ENCODE assay signal across 14 mouse cellular contexts in the genomic region with DNA sequence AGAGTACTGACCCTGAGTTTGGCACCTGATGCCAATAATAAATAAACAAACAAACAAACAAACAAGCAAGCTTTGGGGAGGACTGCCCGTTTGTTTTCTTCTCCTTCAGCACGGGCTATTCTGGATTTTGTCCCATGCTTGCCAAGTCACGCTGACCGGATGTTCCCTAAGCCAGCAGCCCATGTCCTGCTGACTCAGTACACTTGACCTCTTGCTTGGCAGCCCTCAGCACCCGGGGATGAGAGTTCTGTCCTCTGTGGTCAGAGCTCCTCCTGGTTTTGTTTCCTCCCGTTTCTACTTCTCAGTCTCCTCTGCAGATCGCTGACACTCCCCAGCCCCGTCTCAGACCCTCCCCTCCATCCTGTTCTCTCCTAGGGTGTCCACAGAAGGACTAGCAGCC. TPM values are rescaled to one million over a fixed set of nuclear protein-coding genes. Genes with fewer than 3 reads are reported as not detected.
DNase-seq lines count a peak whose midpoint lies in the region; ATAC-seq and TF ChIP-seq lines count a peak whose summit lies in the region.
"Had no signal": no experiment of that assay in that cellular context is flagged by ENCODE, and none has a peak within 500 bp of the region (broad histone marks: within the 10 kb centered on the region; RNA-seq: fewer than 3 reads in every experiment).

No protein-coding gene starts in this region.

- no peak overlapping the region for H3ac ChIP-seq in myocyte (ENCODE audit: control insufficient read depth, insufficient read length)

- ATAC-seq in liver, embryonic 11.5 days (replicated peaks; ENCODE audit: low FRiP score): no peak
- ATAC-seq: forebrain, embryonic 15.5 days; midbrain, embryonic 13.5 days; Patski had no signal

- H3K4me2 ChIP-seq in liver, embryonic 11.5 days: no peak overlapping the region
- peak overlapping the region; percentile 76 for H3K4me2 ChIP-seq in myocyte (ENCODE audit: low read depth)
- H3K4me2 ChIP-seq: forebrain, embryonic 15.5 days; lung, embryonic 14.5 days; midbrain, embryonic 13.5 days had no signal

- no peak overlapping the region for H3K4me3 ChIP-seq in cerebellum, adult 2 months (replicated peaks; ENCODE audit: insufficient read depth, low read depth, low read length)
- no peak overlapping the region for H3K4me3 ChIP-seq in liver, adult 2 months (ENCODE audit: insufficient read depth, low read depth, low read length)
- no peak overlapping the region for H3K4me3 ChIP-seq in liver, embryonic 11.5 days (ENCODE audit: low read depth, low read length)
- no peak overlapping the region for H3K4me3 ChIP-seq in myocyte
- H3K4me3 ChIP-seq: forebrain, embryonic 15.5 days; hindbrain, embryonic 10.5 days; limb, embryonic 10.5 days; midbrain, embryonic 13.5 days had no signal

- WGBS in cerebellum, adult 2 months: 19% methylated on average over 8 of the region's 8 CpGs
- 17% methylated on average over 8 of the region's 8 CpGs for WGBS in liver, adult 2 months
- WGBS in liver, embryonic 11.5 days: 63% methylated on average over 8 of the region's 8 CpGs

- H3K27ac ChIP-seq in cerebellum, adult 2 months (ENCODE audit: insufficient read depth, low read length): no peak overlapping the region
- H3K27ac ChIP-seq in liver, adult 2 months (replicated peaks; ENCODE audit: insufficient read depth, low read depth, low read length): 0 out of 2 replicates have a peak overlapping the region, but pooled peaks have one; percentile 26
- H3K27ac ChIP-seq in liver, embryonic 11.5 days (ENCODE audit: low read depth, low read length): no peak overlapping the region
- H3K27ac ChIP-seq: forebrain, embryonic 15.5 days; hindbrain, embryonic 10.5 days; limb, embryonic 10.5 days; midbrain, embryonic 13.5 days had no signal

- TF ChIP-seq CTCF in cerebellum, adult 2 months (IDR thresholded peaks at IDR 0.05; ENCODE audit: borderline replicate concordance, insufficient read depth, low read depth, low read length): no peak
- no peak for TF ChIP-seq CTCF in liver, adult 2 months (IDR thresholded peaks at IDR 0.05; ENCODE audit: low read depth, low read length)

- peak; percentile 38 to 61 for DNase-seq in cerebellum, adult 2 months
- no peak for DNase-seq in cerebellum, adult 8-10 months
- DNase-seq in liver, adult 2 months (ENCODE audit: extremely low read depth, low read depth, low spot score): peak; percentile 91
- no peak for DNase-seq in liver, embryonic 11.5 days (ENCODE audit: low spot score)
- peak; percentile 63 to 70 for DNase-seq in gastrocnemius, adult 8-10 months (ENCODE audit: low spot score in 2 of 2)
- DNase-seq in urinary bladder, postnatal 10 days (ENCODE audit: low spot score): no peak
- no peak for DNase-seq in ovary, postnatal 10 days (ENCODE audit: low spot score)
- DNase-seq: lung, embryonic 14.5 days had no signal

- no peaks in the 10 kb centered on the region for H3K9me3 ChIP-seq in liver, embryonic 11.5 days (ENCODE audit: control insufficient read depth, low read length)
- H3K9me3 ChIP-seq: forebrain, embryonic 15.5 days; hindbrain, embryonic 10.5 days; limb, embryonic 10.5 days; midbrain, embryonic 13.5 days had no signal

- H3K9ac ChIP-seq in liver, adult 2 months (ENCODE audit: low read depth, low read length): peak overlapping the region; percentile 38; the same call in 1 of the 2 replicates
- no peak overlapping the region for H3K9ac ChIP-seq in liver, embryonic 11.5 days (ENCODE audit: low read depth, low read length)
- H3K9ac ChIP-seq: forebrain, embryonic 15.5 days; lung, embryonic 14.5 days; midbrain, embryonic 13.5 days had no signal

- H3K27me3 ChIP-seq in cerebellum, adult 2 months (ENCODE audit: control insufficient read depth, insufficient read depth, low read length): no peaks in the 10 kb centered on the region
- no peaks in the 10 kb centered on the region for H3K27me3 ChIP-seq in liver, adult 2 months (ENCODE audit: control insufficient read depth, insufficient read depth, low read length)
- peaks cover 6% of the 10 kb centered on the region for H3K27me3 ChIP-seq in liver, embryonic 11.5 days (replicated peaks; ENCODE audit: control insufficient read depth, insufficient read depth, low read length)
- H3K27me3 ChIP-seq in myocyte (ENCODE audit: control insufficient read depth, insufficient read depth, insufficient read length): no peaks in the 10 kb centered on the region
- H3K27me3 ChIP-seq: forebrain, embryonic 15.5 days; midbrain, embryonic 13.5 days; Patski had no signal

- no peaks in the 10 kb centered on the region for H3K36me3 ChIP-seq in liver, adult 2 months (ENCODE audit: control insufficient read depth, insufficient read depth, low read length)
- no peaks in the 10 kb centered on the region for H3K36me3 ChIP-seq in liver, embryonic 11.5 days (ENCODE audit: control insufficient read depth, insufficient read depth, low read length)
- no peaks in the 10 kb centered on the region for H3K36me3 ChIP-seq in myocyte (ENCODE audit: control insufficient read depth, insufficient read depth)
- H3K36me3 ChIP-seq: forebrain, embryonic 15.5 days; hindbrain, embryonic 10.5 days; limb, embryonic 10.5 days; midbrain, embryonic 13.5 days had no signal

- no peak for TF ChIP-seq POLR2A in cerebellum, adult 2 months (IDR thresholded peaks at IDR 0.05; ENCODE audit: borderline replicate concordance, insufficient read depth, low read length)
- no peak for TF ChIP-seq POLR2A in liver, adult 2 months (IDR thresholded peaks at IDR 0.05; ENCODE audit: extremely low read depth, insufficient read depth, low read length)
- TF ChIP-seq POLR2A in myocyte (IDR thresholded peaks at IDR 0.05; ENCODE audit: insufficient read length, low read depth): no peak

- H3K79me2 ChIP-seq in liver, adult 2 months (ENCODE audit: control insufficient read depth, insufficient read depth, low read length): no peaks in the 10 kb centered on the region
- H3K79me2 ChIP-seq in myocyte (ENCODE audit: control insufficient read depth, insufficient read depth): no peaks in the 10 kb centered on the region

- peaks cover 14% of the 10 kb centered on the region for H3K4me1 ChIP-seq in cerebellum, adult 2 months (ENCODE audit: control insufficient read depth, insufficient read depth, low read length)
- peaks cover 2% of the 10 kb centered on the region; the same call in 1 of the 2 replicates for H3K4me1 ChIP-seq in liver, adult 2 months (ENCODE audit: control insufficient read depth, insufficient read depth, low read length)
- H3K4me1 ChIP-seq in liver, embryonic 11.5 days (replicated peaks; ENCODE audit: control insufficient read depth, insufficient read depth, low read length): peaks cover 4% of the 10 kb centered on the region; the same call in 1 of the 2 replicates

TF ChIP-seq in myocyte, 11 proteins besides CTCF, POLR2A, EP300 and RAD21:
- TF ChIP-seq MYOD1 (IDR thresholded peaks at IDR 0.05; ENCODE audit: control insufficient read depth in 1 of 3, insufficient read length in 2 of 3, low read depth in 2 of 3) (peak in 1 of 3 experiments; percentile 26), CEBPB (IDR thresholded peaks at IDR 0.05; ENCODE audit: insufficient read depth, poor library complexity, severe bottlenecking) (no peak)
TF ChIP-seq in myocyte: peak in this region for 1.

RNA-seq across cellular contexts. Expression of a gene that starts 24.2 kb away (rescaled TPM):
- polyA plus RNA-seq in cerebellum, adult 2 months (2012; rRNA removed): 48.5 and 72.4 TPM in 2 replicates
- 430 and 630 TPM in 2 replicates for total RNA-seq in liver, adult 2 months (2014; rRNA removed)
- 55.2 and 213 TPM in 2 replicates for polyA plus RNA-seq in liver, adult 2 months (2012; rRNA removed)
- polyA plus RNA-seq in liver, embryonic 11.5 days (2014; fragmentation: Nextera tagmentation; extraction: Ambion mirVana): 51.9 and 61.4 TPM in 2 replicates
- total RNA-seq in gastrocnemius, adult 8-10 months (2022): 10 to 100 TPM; 48.8 to 97.1 (median 69.4) TPM
- polyA plus RNA-seq in myocyte (2012; fragmentation: generic; extraction: Trizol): 69.9 TPM

RNA-seq across cellular contexts. Expression of a gene that starts 41.6 kb away (rescaled TPM):
- 9.9 and 10.6 TPM in 2 replicates for polyA plus RNA-seq in cerebellum, adult 2 months (2012; rRNA removed)
- total RNA-seq in liver, adult 2 months (2014; rRNA removed): 5.1 and 6.9 TPM in 2 replicates
- polyA plus RNA-seq in liver, adult 2 months (2012; rRNA removed): 7.3 and 10.0 TPM in 2 replicates
- polyA plus RNA-seq in liver, embryonic 11.5 days (2014; fragmentation: Nextera tagmentation; extraction: Ambion mirVana): 5.7 and 6.1 TPM in 2 replicates
- 10 to 100 TPM in 2 of 4 experiments, 1 to 10 TPM in 2; 6.9 to 16.3 (median 10.2) TPM for total RNA-seq in gastrocnemius, adult 8-10 months (2022)
- 0.07 TPM for polyA plus RNA-seq in myocyte (2012; fragmentation: generic; extraction: Trizol)

Comparison
In these comparisons a context has a peak if more than half of its experiments do, and no peak if none do; other contexts are left out.
1. DNase-seq: peak in cerebellum, adult 2 months (2 of 2), liver, adult 2 months (single experiment) and gastrocnemius, adult 8-10 months (2 of 2); none in cerebellum, adult 8-10 months (single experiment), liver, embryonic 11.5 days (single experiment), urinary bladder, postnatal 10 days (single experiment) and ovary, postnatal 10 days (single experiment).